Mouse (Mus musculus) frontal cortex, adult (tissue): Measurements from ENCODE around the gene Col1a2.
A peak's percentile ranks its signal among the peaks of the same experiment; 100 is the strongest.

Source experiments
- ATAC-seq: cut with Nextera tagmentation; 2 replicates; pipeline ENCODE4 v1.9.2; 2017; ENCODE audit warnings: mild to moderate bottlenecking, moderate library complexity, mixed read lengths; ENCODE audit not compliant: low TSS enrichment

Col1a2 gene

DNA sequence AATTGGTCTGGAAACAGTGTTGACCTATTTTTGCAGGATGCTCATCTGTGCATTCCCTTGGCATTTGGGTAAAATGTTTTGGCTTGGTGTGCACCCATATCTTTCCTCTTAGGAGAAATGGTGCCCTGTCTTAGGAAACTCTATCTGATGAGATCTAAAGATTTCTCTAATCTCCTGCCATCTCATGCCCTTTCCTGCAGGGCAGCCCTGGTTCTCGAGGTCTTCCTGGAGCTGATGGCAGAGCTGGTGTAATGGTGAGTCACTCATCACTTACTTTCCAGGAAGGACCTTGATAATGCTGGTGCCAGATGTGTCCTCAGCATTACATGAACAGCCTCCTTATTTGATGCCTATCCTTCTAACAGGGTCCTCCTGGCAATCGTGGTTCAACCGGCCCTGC, 16.4 kb downstream of the Col1a2 start:
- no peak for ATAC-seq

DNA sequence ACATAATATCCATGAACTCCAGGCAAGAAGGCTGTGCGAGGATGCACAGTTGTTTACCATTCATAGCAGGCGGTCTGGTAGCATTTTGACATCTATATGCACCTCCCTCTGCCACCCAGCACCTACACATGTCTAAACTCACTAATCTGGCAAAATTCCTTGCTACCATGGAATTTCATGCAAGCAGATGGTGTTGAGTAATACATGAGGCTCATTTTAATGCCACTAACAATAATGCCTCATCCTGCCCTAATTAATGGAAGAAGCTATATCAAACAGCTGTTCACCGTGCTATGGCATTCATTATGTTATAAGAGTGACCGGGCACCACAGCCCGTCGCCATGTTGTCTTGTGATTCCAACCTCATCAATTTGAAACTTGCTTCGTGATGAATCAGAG, 23.8 kb downstream of the Col1a2 start:
- ATAC-seq = no peak

DNA sequence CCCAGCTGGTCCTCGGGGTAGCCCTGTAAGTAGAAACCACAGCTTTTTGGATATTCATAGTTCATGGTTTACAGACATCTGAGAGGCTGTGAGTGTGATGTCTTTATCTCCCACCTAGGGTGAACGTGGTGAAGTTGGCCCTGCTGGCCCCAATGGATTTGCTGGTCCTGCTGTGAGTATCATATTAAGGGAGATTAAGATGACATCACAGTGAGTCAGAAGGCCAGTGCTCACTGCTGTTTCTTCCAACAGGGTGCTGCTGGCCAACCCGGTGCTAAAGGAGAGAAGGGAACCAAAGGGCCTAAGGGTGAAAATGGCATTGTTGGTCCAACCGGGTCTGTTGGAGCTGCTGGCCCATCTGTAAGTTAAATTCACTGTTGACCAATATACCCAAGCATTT, 26.4 kb downstream of the Col1a2 start:
- ATAC-seq = no peak

DNA sequence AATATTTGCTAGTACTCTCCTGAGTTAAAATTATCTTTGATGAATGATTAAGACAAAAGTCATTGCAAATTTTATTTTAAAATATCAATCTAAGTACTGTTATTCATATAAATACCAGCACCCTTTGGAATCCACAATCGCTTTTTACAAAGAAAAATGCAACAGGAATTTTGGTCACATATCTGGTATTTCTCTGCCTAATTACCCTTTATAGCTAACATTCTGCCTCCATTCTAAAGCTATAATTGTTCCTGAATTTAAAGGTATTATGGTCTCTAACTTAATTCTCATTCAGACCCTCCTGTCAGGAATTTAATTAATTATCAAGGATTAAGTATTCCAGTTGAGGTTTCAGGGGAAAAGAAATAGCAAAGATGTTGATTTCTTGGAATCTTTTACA, 28.3 kb downstream of the Col1a2 start:
- no peak for ATAC-seq

DNA sequence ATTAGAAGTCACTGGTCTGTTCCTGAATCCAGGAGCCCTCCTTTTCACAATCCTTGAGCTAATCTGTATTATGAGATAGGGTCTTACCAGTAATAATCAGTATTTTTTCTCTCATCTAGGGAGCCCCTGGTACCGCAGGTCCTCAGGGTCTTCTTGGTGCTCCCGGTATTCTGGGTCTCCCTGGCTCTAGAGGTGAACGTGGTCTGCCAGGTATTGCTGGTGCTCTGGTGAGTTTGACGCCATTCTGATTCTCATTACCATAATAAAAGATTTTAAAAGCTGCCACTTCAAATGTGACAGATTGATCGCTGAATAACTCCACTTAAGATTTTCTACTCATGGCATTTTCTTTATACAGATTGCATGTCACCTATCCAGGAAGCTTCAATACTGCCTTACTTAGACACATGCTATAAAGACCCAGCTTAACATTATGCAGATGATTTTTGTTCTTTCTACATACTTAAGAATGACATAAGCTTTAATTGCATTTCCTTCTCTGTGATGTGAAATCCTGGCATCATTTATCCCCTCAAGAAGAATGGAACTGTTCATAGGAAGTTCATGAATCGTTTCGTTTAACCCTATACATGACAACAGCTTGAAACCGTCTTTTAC, 30.0 kb downstream of the Col1a2 start:
- ATAC-seq = no peak

DNA sequence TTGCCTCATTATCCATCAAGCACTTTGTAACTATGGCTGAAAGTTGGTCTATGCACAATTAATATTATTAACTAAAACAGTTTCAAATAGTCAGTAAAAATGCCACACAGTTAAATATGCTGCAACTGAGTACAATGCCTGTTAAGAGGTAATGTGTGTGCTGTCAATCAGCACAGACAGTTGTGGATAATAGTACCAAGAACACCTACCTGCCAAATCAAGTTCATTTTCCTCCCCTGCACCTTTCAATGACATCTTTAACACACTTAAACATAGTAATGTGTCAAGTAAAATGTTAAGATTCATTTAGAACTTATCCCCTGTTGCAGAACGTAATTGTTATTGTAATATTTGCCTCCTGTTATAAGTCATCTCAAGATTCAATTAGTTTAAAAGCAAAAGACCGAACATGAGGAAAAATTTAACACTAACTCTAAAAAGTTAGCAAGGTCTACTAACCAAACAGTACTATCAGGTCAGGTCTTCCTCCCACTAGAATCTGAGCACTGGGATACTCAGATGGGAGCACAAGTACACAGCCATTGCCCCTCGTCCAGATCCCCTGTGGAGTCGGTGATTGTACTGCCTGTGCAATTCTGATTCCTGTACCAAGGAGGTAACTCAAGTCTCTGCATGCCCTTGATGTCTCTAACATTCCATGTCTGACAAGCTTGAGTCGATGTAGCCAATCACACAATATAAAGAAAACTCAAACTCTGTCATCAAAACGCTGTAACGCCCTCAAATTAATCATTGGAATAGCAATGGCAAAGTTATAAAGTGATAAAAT, 37.5 kb downstream of the Col1a2 start:
- ATAC-seq = no peak

DNA sequence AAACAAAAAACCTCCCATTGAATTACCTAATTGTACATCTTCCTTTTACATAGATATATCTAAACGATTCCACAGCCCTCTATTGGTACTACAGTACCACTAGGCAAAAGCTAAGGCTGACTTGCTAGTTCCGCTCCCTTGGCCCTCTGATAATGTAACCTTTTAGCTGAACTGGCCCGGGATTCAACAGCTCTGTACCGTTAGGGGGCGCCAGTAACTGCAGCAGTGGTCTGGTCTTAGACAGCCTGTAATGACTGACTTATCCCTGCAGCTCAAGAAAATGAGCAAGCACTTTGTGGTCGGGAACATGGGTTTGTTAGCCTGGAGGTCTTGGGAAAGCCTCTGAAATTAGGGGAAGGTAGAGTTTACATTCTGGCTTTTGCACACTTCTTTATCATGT, 39.9 kb downstream of the Col1a2 start:
- no peak for ATAC-seq

DNA sequence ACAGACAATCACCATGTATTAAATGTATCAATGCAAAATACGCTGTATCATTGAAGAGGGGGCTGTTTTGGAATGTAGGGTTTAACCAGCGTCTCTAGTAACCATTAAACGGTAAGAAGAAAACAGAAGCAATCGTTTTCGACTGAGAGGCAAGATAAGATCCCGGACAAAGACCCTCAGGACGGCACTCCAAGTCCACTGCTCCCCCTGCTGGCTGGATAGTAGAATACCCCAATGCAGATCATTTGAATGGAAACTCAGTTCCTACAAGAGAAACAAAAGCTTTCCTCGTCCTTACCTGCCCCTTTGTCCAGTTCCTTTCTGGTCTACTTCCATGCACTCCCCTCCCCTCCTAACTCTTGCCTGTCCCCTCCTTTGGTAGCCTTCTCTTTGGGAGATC, 41.1 kb downstream of the Col1a2 start:
- ATAC-seq = peak; percentile 69; the same call in 1 of the 2 replicates

DNA sequence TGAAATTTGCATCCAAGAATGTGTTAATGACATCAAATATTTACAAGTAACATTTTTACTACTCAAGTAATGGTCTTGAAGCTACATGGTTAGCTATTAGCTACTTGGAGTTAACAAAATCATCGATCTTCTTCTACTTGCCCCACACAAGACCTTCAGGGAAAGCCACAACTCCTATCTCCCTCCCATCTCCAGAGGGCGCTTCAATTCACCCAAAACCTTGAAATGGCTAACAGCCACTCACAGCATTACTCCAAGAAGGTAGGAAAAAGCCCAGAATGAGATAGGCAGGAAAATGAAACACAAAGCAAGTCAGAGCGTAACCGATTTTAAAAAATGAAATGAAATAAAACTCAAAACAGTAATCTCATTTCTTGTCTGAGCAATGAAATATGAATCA, 44.3 kb downstream of the Col1a2 start:
- ATAC-seq = peak; percentile 65; the same call in 1 of the 2 replicates

DNA sequence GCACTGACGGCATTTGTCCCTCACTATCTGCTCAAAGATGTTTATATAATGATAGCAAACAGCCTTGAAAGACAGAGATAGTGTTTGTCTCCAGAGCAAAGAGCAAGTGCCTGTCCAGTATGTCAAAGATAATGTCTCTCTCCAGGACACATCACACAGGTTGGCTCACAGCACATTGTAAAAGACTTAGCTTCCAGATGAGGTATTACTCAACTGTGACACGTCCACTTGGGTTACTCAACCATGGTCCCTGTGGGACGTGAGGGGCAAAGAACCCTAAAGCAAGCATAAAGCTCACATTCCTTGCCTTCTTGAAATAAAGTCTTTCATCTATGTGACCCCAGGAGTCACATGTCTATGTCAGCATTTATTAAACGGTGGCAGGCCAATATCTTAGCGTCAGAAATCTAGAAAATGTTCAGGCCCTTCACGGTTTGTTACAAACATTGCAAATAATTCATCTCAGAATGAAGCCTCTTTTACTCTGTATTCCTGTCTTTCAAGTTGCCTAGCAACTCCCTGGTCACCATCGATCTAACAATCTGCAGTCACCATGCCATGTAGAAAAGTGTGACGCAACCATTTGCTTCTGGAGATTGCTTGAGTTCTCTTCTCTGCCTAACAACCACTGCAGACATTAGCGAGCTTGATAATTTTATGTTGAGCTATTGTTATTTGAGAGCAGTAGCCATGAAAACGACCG, 45.4 kb downstream of the Col1a2 start:
- no peak for ATAC-seq

DNA sequence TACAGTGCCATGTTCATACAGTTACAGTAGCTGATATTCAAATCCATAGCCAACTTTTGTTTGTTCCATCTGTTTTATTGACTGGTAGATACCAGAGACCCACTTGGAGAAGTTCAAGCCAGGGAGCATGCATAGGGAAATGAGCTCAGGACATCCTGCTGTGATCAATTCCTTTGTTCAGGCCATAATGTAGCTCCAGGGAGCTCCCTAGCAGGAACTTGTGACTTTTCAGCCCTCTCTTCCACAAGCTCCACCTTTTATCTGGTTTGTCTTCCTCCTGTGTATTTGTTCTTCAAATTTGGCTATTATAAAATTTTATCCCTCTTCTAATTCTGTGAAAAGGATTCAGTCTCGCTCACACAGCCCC, 45.9 kb downstream of the Col1a2 start:
- ATAC-seq = no peak

DNA sequence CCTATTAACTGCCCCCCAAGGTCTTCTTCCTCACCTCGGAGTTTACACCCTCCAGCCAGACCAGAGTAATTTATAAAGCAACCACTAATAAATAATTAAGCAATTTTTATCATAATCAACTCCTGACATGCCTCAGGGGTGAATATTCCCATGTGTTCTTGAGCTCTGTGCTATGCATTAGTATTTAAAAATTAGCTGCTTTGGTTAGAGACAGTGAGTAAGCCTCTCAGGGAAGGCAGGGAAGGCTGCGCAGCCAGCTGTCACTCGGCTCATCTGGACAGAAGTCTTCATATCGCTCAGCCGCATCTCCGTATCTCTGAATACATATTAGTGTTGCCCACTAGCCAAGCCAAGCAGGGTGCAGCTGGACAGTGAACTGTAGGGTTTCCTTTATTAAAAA, 50.8 kb downstream of the Col1a2 start:
- no peak for ATAC-seq

DNA sequence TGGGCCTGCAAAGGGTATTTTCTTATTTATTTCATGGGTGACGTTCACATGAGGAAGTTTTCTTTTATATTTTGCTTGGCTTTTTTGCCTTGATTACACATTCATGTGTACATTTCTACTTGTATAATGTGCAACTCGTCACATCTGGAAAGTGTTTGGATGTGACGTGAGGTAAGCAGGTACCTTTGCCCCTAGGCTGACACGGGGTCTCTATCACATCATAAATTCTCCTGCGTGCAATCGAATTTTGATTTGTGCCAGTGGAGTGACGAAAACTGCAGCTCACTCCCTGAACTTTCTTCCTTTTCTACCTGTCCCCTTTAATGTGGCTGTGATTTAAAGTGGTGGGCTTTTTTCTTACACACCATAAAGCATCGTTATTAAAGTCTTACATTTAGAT, 52.5 kb downstream of the Col1a2 start:
- no peak for ATAC-seq

DNA sequence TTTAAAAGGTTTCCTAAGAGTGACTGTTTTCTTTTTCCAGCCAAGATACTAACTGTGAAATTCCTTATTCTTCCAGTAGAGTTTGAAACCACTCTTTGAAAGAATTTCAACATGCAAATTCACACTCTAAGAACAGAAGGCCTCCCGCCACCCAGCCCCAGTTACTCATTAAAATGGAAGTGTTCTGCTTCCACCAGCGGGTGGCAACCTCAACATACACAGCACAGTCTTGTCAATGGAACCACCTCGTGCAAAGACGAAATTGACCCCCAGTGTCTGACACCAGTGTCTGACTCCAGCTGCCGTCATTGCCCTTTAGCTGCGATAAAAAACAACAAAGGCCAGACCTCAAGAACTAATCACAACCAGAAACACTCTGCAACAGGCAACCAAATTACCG, 53.1 kb downstream of the Col1a2 start:
- peak; percentile 99 for ATAC-seq

DNA sequence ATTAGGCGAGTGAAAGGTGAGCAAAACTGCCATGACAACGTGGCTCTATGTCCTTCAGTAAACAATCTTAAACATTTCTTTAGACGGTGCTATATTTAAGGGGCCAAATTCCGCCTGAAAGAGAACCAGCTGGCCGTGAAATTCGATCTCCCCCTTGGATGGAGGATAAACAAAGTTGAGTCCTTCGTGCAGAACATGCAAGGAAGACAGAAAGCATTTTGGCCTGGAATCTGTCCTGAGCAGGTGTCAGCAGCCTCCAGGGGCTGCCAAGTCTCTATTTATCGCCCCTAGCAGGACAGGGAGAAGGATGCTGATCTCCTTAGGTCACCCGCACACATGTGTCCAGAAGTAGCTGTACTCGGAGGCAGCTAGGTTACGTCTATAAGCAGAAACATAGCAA, 56.5 kb downstream of the Col1a2 start:
- ATAC-seq = no peak

DNA sequence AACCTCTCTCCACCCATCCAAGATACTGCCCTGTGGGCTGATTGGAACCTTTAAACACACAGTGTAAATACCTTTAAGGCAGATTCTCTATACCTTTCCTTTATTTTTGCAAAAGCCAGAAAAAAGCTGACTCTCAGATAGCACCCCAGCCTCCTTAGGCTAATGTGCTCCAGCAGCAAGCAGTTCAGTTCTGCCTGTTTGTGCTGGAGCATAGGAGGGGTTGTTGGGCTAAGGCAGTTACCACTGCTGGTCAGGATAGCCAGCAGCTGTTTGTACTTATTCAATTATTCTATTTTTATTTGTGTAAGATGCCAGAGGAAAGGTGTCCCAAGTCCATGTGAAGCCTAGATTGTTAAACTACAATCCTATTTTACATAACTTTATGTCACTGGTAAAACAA, 57.0 kb downstream of the Col1a2 start:
- no peak for ATAC-seq

DNA sequence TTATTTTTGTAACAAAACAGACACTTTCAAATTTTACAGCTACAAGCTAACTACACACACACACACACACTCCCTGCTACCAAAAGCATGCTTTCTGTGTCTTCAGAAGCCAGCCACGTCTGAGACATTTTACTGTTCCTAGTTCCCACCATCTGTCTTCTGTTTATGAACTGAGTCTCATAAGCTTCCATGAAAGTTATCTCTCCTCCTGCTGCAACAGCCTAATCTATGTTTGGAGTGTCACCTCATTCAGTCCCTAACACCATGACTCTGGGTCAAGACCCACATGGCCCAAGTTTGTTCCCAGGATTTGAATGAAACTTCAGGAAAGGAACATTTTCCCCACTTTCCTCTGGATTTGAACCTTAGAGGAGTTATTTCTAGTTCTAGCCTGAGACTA, 57.8 kb downstream of the Col1a2 start:
- peak; percentile 59; the same call in 1 of the 2 replicates for ATAC-seq

DNA sequence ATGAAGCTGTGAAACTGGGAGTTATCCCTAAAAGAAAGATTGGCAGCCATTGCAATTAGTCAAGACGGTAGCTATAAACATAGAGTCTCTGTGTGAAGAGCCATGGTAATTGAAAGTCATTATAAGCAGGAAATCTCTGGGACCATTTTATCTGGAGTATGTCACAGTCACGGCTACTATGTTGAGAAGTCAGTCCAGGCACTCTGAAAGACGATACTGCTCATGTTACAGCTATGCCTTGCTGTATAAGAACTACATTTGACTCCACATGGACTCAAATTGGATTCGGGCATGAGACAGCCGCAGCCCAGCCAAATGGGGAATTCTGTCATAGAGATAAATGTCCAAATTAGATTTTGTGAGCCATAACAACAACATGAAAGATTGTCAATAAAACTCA, 58.9 kb downstream of the Col1a2 start:
- ATAC-seq = no peak

DNA sequence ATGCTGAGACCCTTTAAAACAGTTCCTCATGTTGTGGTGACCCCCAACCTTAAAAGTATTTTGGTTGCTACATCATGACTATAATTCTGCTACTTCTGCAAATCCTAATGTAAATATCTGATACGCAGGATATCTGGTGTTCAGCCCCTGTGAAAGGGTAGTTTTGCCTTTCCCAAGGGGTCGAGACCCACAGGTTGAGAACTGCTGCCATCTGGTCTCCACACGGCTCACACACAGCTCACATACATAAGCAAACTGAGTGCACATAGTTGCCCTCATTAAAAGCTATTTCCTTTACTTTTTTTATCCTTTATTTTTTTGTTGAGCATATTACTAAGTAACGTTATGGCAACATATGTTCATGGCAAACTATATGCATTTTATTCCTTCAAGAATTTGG, 65.8 kb downstream of the Col1a2 start:
- no peak for ATAC-seq

DNA sequence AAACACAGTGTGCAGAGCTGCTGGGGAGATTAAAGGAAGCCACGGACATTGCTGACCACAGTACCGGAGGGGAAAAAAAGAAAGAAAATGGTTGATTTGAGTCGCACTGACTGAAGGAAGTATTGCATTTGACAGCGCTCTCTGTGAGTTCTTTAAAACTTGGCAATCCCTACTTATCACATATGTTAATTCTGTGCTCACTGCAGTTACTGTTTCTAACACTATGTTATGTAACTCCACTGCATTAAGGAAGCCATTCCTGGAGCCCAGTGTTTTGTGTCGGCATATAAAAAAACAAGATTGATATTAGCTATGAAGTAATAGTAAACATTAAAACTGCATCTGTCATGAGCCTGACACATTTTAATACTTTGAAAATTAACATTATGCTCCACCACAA, 73.1 kb downstream of the Col1a2 start:
- ATAC-seq = peak; percentile 88

DNA sequence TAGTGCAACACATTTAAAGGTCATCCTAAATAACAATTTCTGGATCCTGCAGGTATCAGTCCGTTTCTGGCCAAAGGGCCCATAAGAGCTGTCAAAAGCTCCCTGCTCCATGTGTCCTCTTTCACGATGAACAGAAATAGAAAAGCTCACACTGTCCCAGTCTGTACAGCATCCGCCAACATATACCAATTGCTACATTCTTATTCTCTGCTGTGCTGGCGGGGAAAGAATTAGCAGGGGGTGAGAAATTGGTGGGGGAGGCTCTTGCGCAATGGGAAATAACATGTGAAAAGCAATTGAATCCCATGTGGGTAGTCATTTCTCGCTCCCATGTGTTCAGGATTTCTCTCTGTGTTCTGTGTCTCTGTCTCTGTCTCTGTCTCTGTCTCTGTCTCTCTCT, 73.7 kb downstream of the Col1a2 start:
- peak; percentile 74 for ATAC-seq

DNA sequence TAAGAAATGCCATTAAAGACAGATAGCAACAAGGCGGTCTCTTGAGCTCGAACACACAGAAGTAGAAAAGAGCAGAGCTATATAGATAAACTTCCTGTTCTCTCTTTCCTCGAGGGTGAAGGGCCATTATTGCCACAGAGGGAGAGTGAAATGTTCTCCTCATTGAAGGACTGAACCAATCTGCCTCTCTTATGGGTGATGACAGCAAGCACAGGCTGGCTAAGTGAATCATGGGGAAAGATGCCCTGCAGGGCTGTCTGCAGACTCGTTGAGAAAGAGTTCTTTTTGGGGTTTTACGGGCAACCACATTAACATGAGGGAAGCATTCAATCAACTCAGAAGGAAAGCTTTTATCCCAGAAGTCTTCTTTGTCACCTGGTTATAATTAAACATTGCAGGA, 75.0 kb downstream of the Col1a2 start:
- no peak for ATAC-seq

DNA sequence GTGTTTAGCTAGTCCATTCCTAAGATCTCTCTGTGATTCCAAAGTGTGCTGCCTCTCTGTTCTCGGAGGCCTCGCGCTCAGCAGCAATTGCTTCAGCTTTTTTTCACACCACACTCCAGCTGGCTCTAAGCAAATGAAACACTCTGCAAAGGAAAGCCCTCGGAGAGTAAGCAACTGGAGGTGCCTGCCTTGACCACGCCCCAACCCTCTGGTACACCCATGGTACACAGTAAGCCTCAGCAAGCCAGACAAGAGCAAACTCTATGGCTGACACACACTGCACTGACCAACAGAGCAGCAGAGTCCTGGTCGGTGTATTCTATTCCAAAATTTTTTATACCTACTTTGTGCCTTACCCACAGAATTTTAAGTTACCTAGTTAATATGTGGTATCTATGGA, 78.9 kb downstream of the Col1a2 start:
- peak; percentile 27; the same call in 1 of the 2 replicates for ATAC-seq
